Mouse (Mus musculus): ENCODE data around the gene Grip1. TPM values are rescaled to one million over a fixed set of nuclear protein-coding genes. Genes with fewer than 3 reads are reported as not detected.

Gene Grip1
- polyA plus RNA-seq, 1 experiment from 2014 or later: 17.8 TPM

GRCm38 (mm10) chr10:119521686-119522085 lies 68.1 kb downstream of the Grip1 start:
- H3K4me3 ChIP-seq (replicated peaks; ENCODE audit: low read depth, low read length): no peak overlapping the region
- no peaks in the 10 kb centered on the region for H3K36me3 ChIP-seq (ENCODE audit: control insufficient read depth, insufficient read depth, low read length)
- H3K27ac ChIP-seq (replicated peaks; ENCODE audit: low read depth, low read length): no peak overlapping the region
- DNase-seq (no peak), ATAC-seq (ENCODE audit: low FRiP score, low TSS enrichment) (no peak)
- no peaks in the 10 kb centered on the region for H3K4me1 ChIP-seq (ENCODE audit: control insufficient read depth, insufficient read depth, low read length)
- no peak overlapping the region for H3K9ac ChIP-seq (replicated peaks; ENCODE audit: low read length)
- no peak overlapping the region for H3K4me2 ChIP-seq (ENCODE audit: low read length)
- H3K9me3 ChIP-seq (ENCODE audit: control insufficient read depth, low read length): no peaks in the 10 kb centered on the region
- WGBS: 90% methylated on average over 11 of the region's 11 CpGs
- no peaks in the 10 kb centered on the region for H3K27me3 ChIP-seq (ENCODE audit: control insufficient read depth, insufficient read depth, low read length)

- Histone ChIP-seq H3K4me2 (ENCODE audit: low read length) (no peak overlapping the region), H3K9me3 (ENCODE audit: control insufficient read depth, low read length) (no peaks in the 10 kb centered on the region), H3K27ac (replicated peaks; ENCODE audit: low read depth, low read length) (no peak overlapping the region), H3K9ac (replicated peaks; ENCODE audit: low read length) (no peak overlapping the region), H3K4me3 (replicated peaks; ENCODE audit: low read depth, low read length) (no peak overlapping the region), H3K27me3 (ENCODE audit: control insufficient read depth, insufficient read depth, low read length) (no peaks in the 10 kb centered on the region), H3K36me3 (ENCODE audit: control insufficient read depth, insufficient read depth, low read length) (no peaks in the 10 kb centered on the region), H3K4me1 (ENCODE audit: control insufficient read depth, insufficient read depth, low read length) (no peaks in the 10 kb centered on the region)
- ATAC-seq (ENCODE audit: low FRiP score, low TSS enrichment): no peak
- WGBS: 65% methylated on average over 3 of the region's 3 CpGs
- DNase-seq: no peak
Measured at GRCm38 (mm10) chr10:119525730-119526129, 72.1 kb downstream of the Grip1 start.

GRCm38 (mm10) chr10:119534852-119535251 lies 81.2 kb downstream of the Grip1 start:
- Histone ChIP-seq H3K9ac (replicated peaks; ENCODE audit: low read length) (no peak overlapping the region), H3K4me2 (ENCODE audit: low read length) (no peak overlapping the region), H3K9me3 (ENCODE audit: control insufficient read depth, low read length) (no peaks in the 10 kb centered on the region), H3K27me3 (ENCODE audit: control insufficient read depth, insufficient read depth, low read length) (no peaks in the 10 kb centered on the region), H3K36me3 (ENCODE audit: control insufficient read depth, insufficient read depth, low read length) (no peaks in the 10 kb centered on the region), H3K27ac (replicated peaks; ENCODE audit: low read depth, low read length) (no peak overlapping the region), H3K4me3 (replicated peaks; ENCODE audit: low read depth, low read length) (no peak overlapping the region), H3K4me1 (ENCODE audit: control insufficient read depth, insufficient read depth, low read length) (no peaks in the 10 kb centered on the region; the same call in 1 of the 2 replicates)
- DNase-seq: peak; percentile 15
- ATAC-seq (ENCODE audit: low FRiP score, low TSS enrichment): no peak
- WGBS: 12% methylated on average over 4 of the region's 4 CpGs

- H3K4me1 ChIP-seq (ENCODE audit: control insufficient read depth, insufficient read depth, low read length): peaks cover 3% of the 10 kb centered on the region
- H3K9ac ChIP-seq (replicated peaks; ENCODE audit: low read length): no peak overlapping the region
- no peak overlapping the region for H3K4me3 ChIP-seq (replicated peaks; ENCODE audit: low read depth, low read length)
- H3K27ac ChIP-seq (replicated peaks; ENCODE audit: low read depth, low read length): no peak overlapping the region
- DNase-seq: no peak
- no peaks in the 10 kb centered on the region for H3K27me3 ChIP-seq (ENCODE audit: control insufficient read depth, insufficient read depth, low read length)
- H3K9me3 ChIP-seq (ENCODE audit: control insufficient read depth, low read length): no peaks in the 10 kb centered on the region
- 93% methylated on average over 4 of the region's 4 CpGs for WGBS
- no peak overlapping the region for H3K4me2 ChIP-seq (ENCODE audit: low read length)
- no peak for ATAC-seq (ENCODE audit: low FRiP score, low TSS enrichment)
- no peaks in the 10 kb centered on the region for H3K36me3 ChIP-seq (ENCODE audit: control insufficient read depth, insufficient read depth, low read length)
Measured at GRCm38 (mm10) chr10:119541655-119542054, 88.0 kb downstream of the Grip1 start.

GRCm38 (mm10) chr10:119543771-119544170 lies 90.1 kb downstream of the Grip1 start:
- Histone ChIP-seq H3K27me3 (ENCODE audit: control insufficient read depth, insufficient read depth, low read length) (no peaks in the 10 kb centered on the region), H3K4me3 (replicated peaks; ENCODE audit: low read depth, low read length) (no peak overlapping the region), H3K27ac (replicated peaks; ENCODE audit: low read depth, low read length) (no peak overlapping the region), H3K36me3 (ENCODE audit: control insufficient read depth, insufficient read depth, low read length) (no peaks in the 10 kb centered on the region), H3K9ac (replicated peaks; ENCODE audit: low read length) (no peak overlapping the region), H3K9me3 (ENCODE audit: control insufficient read depth, low read length) (no peaks in the 10 kb centered on the region), H3K4me1 (ENCODE audit: control insufficient read depth, insufficient read depth, low read length) (peaks cover 3% of the 10 kb centered on the region), H3K4me2 (ENCODE audit: low read length) (no peak overlapping the region)
- 56% methylated on average over 7 of the region's 7 CpGs for WGBS
- DNase-seq (peak; percentile 52), ATAC-seq (ENCODE audit: low FRiP score, low TSS enrichment) (no peak)

GRCm38 (mm10) chr10:119544743-119545142 lies 91.1 kb downstream of the Grip1 start:
- Histone ChIP-seq H3K4me3 (replicated peaks; ENCODE audit: low read depth, low read length) (no peak overlapping the region), H3K4me1 (ENCODE audit: control insufficient read depth, insufficient read depth, low read length) (peaks cover 3% of the 10 kb centered on the region), H3K27ac (replicated peaks; ENCODE audit: low read depth, low read length) (no peak overlapping the region), H3K4me2 (ENCODE audit: low read length) (peak overlapping the region; percentile 29), H3K9me3 (ENCODE audit: control insufficient read depth, low read length) (no peaks in the 10 kb centered on the region), H3K27me3 (ENCODE audit: control insufficient read depth, insufficient read depth, low read length) (no peaks in the 10 kb centered on the region), H3K36me3 (ENCODE audit: control insufficient read depth, insufficient read depth, low read length) (no peaks in the 10 kb centered on the region), H3K9ac (replicated peaks; ENCODE audit: low read length) (no peak overlapping the region)
- ATAC-seq (ENCODE audit: low FRiP score, low TSS enrichment): no peak
- DNase-seq: peak; percentile 35
- 19% methylated on average over 9 of the region's 9 CpGs for WGBS

- H3K9ac ChIP-seq (replicated peaks; ENCODE audit: low read length): no peak overlapping the region
- no peak overlapping the region for H3K4me2 ChIP-seq (ENCODE audit: low read length)
- H3K9me3 ChIP-seq (ENCODE audit: control insufficient read depth, low read length): no peaks in the 10 kb centered on the region
- H3K27ac ChIP-seq (replicated peaks; ENCODE audit: low read depth, low read length): no peak overlapping the region
- DNase-seq (no peak), ATAC-seq (ENCODE audit: low FRiP score, low TSS enrichment) (no peak)
- H3K4me3 ChIP-seq (replicated peaks; ENCODE audit: low read depth, low read length): no peak overlapping the region
- H3K27me3 ChIP-seq (ENCODE audit: control insufficient read depth, insufficient read depth, low read length): no peaks in the 10 kb centered on the region
- WGBS: 92% methylated on average over 5 of the region's 5 CpGs
- no peaks in the 10 kb centered on the region for H3K36me3 ChIP-seq (ENCODE audit: control insufficient read depth, insufficient read depth, low read length)
- peaks cover 3% of the 10 kb centered on the region for H3K4me1 ChIP-seq (ENCODE audit: control insufficient read depth, insufficient read depth, low read length)
Measured at GRCm38 (mm10) chr10:119547875-119548274, 94.2 kb downstream of the Grip1 start.

GRCm38 (mm10) chr10:119548774-119549173 lies 95.1 kb downstream of the Grip1 start:
- Histone ChIP-seq H3K4me1 (ENCODE audit: control insufficient read depth, insufficient read depth, low read length) (peaks cover 3% of the 10 kb centered on the region), H3K9me3 (ENCODE audit: control insufficient read depth, low read length) (no peaks in the 10 kb centered on the region), H3K9ac (replicated peaks; ENCODE audit: low read length) (no peak overlapping the region), H3K27ac (replicated peaks; ENCODE audit: low read depth, low read length) (no peak overlapping the region), H3K27me3 (ENCODE audit: control insufficient read depth, insufficient read depth, low read length) (no peaks in the 10 kb centered on the region), H3K36me3 (ENCODE audit: control insufficient read depth, insufficient read depth, low read length) (no peaks in the 10 kb centered on the region), H3K4me2 (ENCODE audit: low read length) (no peak overlapping the region), H3K4me3 (replicated peaks; ENCODE audit: low read depth, low read length) (no peak overlapping the region)
- 95% methylated on average over 10 of the region's 10 CpGs for WGBS
- DNase-seq (no peak), ATAC-seq (ENCODE audit: low FRiP score, low TSS enrichment) (no peak)

GRCm38 (mm10) chr10:119550630-119551029 lies 97.0 kb downstream of the Grip1 start:
- no peaks in the 10 kb centered on the region for H3K27me3 ChIP-seq (ENCODE audit: control insufficient read depth, insufficient read depth, low read length)
- no peak overlapping the region for H3K9ac ChIP-seq (replicated peaks; ENCODE audit: low read length)
- no peak overlapping the region for H3K4me3 ChIP-seq (replicated peaks; ENCODE audit: low read depth, low read length)
- DNase-seq (no peak), ATAC-seq (ENCODE audit: low FRiP score, low TSS enrichment) (no peak)
- WGBS: 86% methylated on average over 6 of the region's 6 CpGs
- no peaks in the 10 kb centered on the region for H3K36me3 ChIP-seq (ENCODE audit: control insufficient read depth, insufficient read depth, low read length)
- H3K27ac ChIP-seq (replicated peaks; ENCODE audit: low read depth, low read length): no peak overlapping the region
- H3K4me1 ChIP-seq (ENCODE audit: control insufficient read depth, insufficient read depth, low read length): no peaks in the 10 kb centered on the region
- no peak overlapping the region for H3K4me2 ChIP-seq (ENCODE audit: low read length)
- H3K9me3 ChIP-seq (ENCODE audit: control insufficient read depth, low read length): no peaks in the 10 kb centered on the region
